Mouse (Mus musculus) liver, adult 2 months (tissue): ENCODE results near the gene Vmn1r56. TPM values are rescaled to one million over a fixed set of nuclear protein-coding genes. Genes with fewer than 3 reads are reported as not detected.
"Not testable (repeated sequence)": the region's sequence is repeated elsewhere in the genome, so short reads cannot be mapped to it uniquely, and the experiment has no call there.

Experiments used
- DNase-seq: peaks from one replicate; pipeline ENCODE4 v3.0.0-alpha.2; 2011; ENCODE audit warnings: low read depth, low spot score; ENCODE audit errors: extremely low read depth
- H3K27ac ChIP-seq: fragments of 200-500 bp; replicated peaks from 2 replicates; pipeline ENCODE4 v1.5.1; 2012; ENCODE audit warnings: low read depth, mild to moderate bottlenecking, control low read depth, inconsistent platforms, low read length; ENCODE audit not compliant: insufficient read depth
- H3K27me3 ChIP-seq: fragments of 200-500 bp; 2 replicates; pipeline ENCODE4 v1.6.1; 2012; ENCODE audit warnings: mild to moderate bottlenecking, moderate library complexity, low read length, inconsistent platforms; ENCODE audit not compliant: control insufficient read depth, insufficient read depth
- H3K36me3 ChIP-seq: fragments of 200-500 bp; 2 replicates; pipeline ENCODE4 v1.6.1; 2012; ENCODE audit warnings: low read length, inconsistent platforms; ENCODE audit not compliant: control insufficient read depth, insufficient read depth
- H3K4me1 ChIP-seq: fragments of 200-500 bp; 2 replicates; pipeline ENCODE4 v1.6.1; 2011; ENCODE audit warnings: low read length; ENCODE audit not compliant: control insufficient read depth, insufficient read depth
- H3K4me3 ChIP-seq: fragments of 200-500 bp; 2 replicates; pipeline ENCODE4 v1.5.1; 2011; ENCODE audit warnings: low read depth, mild to moderate bottlenecking, control low read depth, low read length, moderate library complexity; ENCODE audit not compliant: insufficient read depth
- H3K79me2 ChIP-seq: fragments of 200-500 bp; 2 replicates; pipeline ENCODE4 v1.6.1; 2012; ENCODE audit warnings: inconsistent platforms, mild to moderate bottlenecking, low read length, moderate library complexity; ENCODE audit not compliant: control insufficient read depth, insufficient read depth
- H3K9ac ChIP-seq: fragments of 200-500 bp; 2 replicates; pipeline ENCODE4 v1.6.1; 2012; ENCODE audit warnings: low read depth, mild to moderate bottlenecking, control low read depth, inconsistent platforms, low read length
- WGBS: fragments of 180-500 bp; shearing (Covaris S2); methylation state at CpG from one replicate; pipeline ENCODE4 v1.1.7; 2018; 5-methylcytosine and 5-hydroxymethylcytosine counted together
- polyA plus RNA-seq: library from polyadenylated mRNA; depleted of rRNA; stranded (reverse); fragments of >200 nt; gene quantifications from 2 replicates; pipeline ENCODE4 v1.2.3, GENCODE M21; 2012; rRNA removed
- total RNA-seq: library from RNA; depleted of rRNA; stranded (reverse); fragments of >200 nt; gene quantifications from 2 replicates; pipeline ENCODE4 v1.2.3, GENCODE M21; 2014; rRNA removed

Gene Vmn1r56
- total RNA-seq (not detected in 2 replicates), polyA plus RNA-seq (not detected in 2 replicates)

DNA sequence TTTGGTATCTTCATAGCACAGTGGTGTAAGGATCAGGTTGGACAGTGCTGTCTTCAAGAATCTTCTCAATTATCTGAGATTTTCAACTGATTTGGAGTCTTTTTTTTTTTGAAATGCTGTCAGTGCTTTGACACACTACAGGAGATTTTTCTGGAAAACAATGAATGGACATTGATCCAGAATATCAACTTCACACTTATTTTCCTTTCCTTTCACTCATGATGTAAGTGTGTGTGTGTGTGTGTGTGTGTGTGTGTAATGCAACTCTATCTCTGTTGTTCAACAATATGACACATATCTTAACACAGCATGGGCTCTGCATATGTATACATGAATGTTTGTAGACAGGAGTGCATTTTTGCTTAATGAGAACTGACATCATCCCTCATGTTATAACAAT lies at the start of gene Vmn1r56:
Gene Vmn1r56, minus strand, starts transcription at position 101 of the 400 bp plus-strand sequence.
- not testable (repeated sequence) for H3K4me3 ChIP-seq, H3K27me3 ChIP-seq, DNase-seq, H3K9ac ChIP-seq, H3K36me3 ChIP-seq, H3K79me2 ChIP-seq, H3K4me1 ChIP-seq, H3K27ac ChIP-seq

DNA sequence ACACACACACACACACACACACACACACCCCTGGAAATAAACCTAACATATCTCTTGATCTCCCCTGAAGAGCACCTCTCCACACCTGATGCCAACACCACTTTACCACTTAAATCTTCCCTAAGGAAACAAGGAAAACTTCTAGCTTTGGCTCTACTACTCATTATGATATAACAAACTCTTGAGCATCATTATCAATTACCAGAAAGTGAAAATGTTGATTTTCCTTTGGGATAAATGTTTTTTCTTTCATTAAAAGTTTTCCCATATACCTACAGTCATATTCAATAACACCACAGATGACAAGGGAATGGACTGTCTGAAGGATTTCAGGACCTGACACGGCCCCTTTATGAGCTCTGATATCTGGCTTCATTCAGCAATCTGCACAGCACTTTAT lies 21.6 kb upstream of the Vmn1r56 start, which contains the start of gene Vmn1r57:
Gene Vmn1r57, plus strand, starts transcription at position 301 of the 400 bp plus-strand sequence.
- not testable (repeated sequence) for H3K79me2 ChIP-seq, H3K4me3 ChIP-seq, H3K36me3 ChIP-seq, DNase-seq, H3K4me1 ChIP-seq, H3K27me3 ChIP-seq, H3K27ac ChIP-seq, H3K9ac ChIP-seq
- 56% methylated on average over 1 of the region's 1 CpGs for WGBS

GRCm38 (mm10) chr7:5149570-5149969 lies 47.0 kb downstream of the Vmn1r56 start, which contains the start of gene Vmn1r55:
Gene Vmn1r55, minus strand, starts transcription at chr7:5149670.
- H3K79me2 ChIP-seq, H3K36me3 ChIP-seq, H3K4me1 ChIP-seq, H3K27me3 ChIP-seq, H3K27ac ChIP-seq, H3K9ac ChIP-seq, H3K4me3 ChIP-seq, DNase-seq: not testable (repeated sequence)

Other genes starting within 250 kb of the Vmn1r56 start
- not detected in 2 replicates for gene Sbk2, start 232.3 kb downstream of the Vmn1r56 start, total RNA-seq
- gene Sbk2, start 232.3 kb downstream of the Vmn1r56 start, polyA plus RNA-seq, result 0.12 TPM in 1 of 2 replicates, not detected in the other
- not detected in 2 replicates for gene Sbk3, start 225.6 kb downstream of the Vmn1r56 start, total RNA-seq
- gene Sbk3, start 225.6 kb downstream of the Vmn1r56 start, polyA plus RNA-seq, result not detected in 2 replicates
- 1.2 TPM in 2 replicates for gene Zfp579, start 200.6 kb downstream of the Vmn1r56 start, total RNA-seq
- 10.8 and 13.0 TPM in 2 replicates for gene Zfp579, start 200.6 kb downstream of the Vmn1r56 start, polyA plus RNA-seq
- 6.7 and 10.7 TPM in 2 replicates for gene Zfp524, start 182.3 kb downstream of the Vmn1r56 start, total RNA-seq
- gene Zfp524, start 182.3 kb downstream of the Vmn1r56 start, polyA plus RNA-seq, result 38.3 and 41.1 TPM in 2 replicates
- 6.2 and 6.8 TPM in 2 replicates for gene Fiz1, start 182.1 kb downstream of the Vmn1r56 start, total RNA-seq
- 18.0 and 19.3 TPM in 2 replicates for gene Fiz1, start 182.1 kb downstream of the Vmn1r56 start, polyA plus RNA-seq
- gene Gm44973, start 181.3 kb downstream of the Vmn1r56 start, total RNA-seq, result 0.55 and 1.1 TPM in 2 replicates
- not detected in 2 replicates for gene Gm44973, start 181.3 kb downstream of the Vmn1r56 start, polyA plus RNA-seq
- gene Zfp865, start 176.4 kb downstream of the Vmn1r56 start, total RNA-seq, result 4.1 and 4.3 TPM in 2 replicates
- 11.2 and 14.6 TPM in 2 replicates for gene Zfp865, start 176.4 kb downstream of the Vmn1r56 start, polyA plus RNA-seq
- 0.20 and 0.28 TPM in 2 replicates for gene Ccdc106, start 176.2 kb downstream of the Vmn1r56 start, total RNA-seq
- 0.30 and 0.35 TPM in 2 replicates for gene Ccdc106, start 176.2 kb downstream of the Vmn1r56 start, polyA plus RNA-seq
- gene 4632433K11Rik, start 162.6 kb downstream of the Vmn1r56 start, total RNA-seq, result 0.28 TPM in 1 of 2 replicates, not detected in the other
- gene 4632433K11Rik, start 162.6 kb downstream of the Vmn1r56 start, polyA plus RNA-seq, result not detected in 2 replicates
- gene Zfp784, start 158.3 kb downstream of the Vmn1r56 start, total RNA-seq, result 2.4 and 2.8 TPM in 2 replicates
- 2.7 and 2.9 TPM in 2 replicates for gene Zfp784, start 158.3 kb downstream of the Vmn1r56 start, polyA plus RNA-seq
- gene Zfp580, start 145.2 kb downstream of the Vmn1r56 start, total RNA-seq, result 0.18 and 0.20 TPM in 2 replicates
- gene Zfp580, start 145.2 kb downstream of the Vmn1r56 start, polyA plus RNA-seq, result 1.9 and 2.2 TPM in 2 replicates
- 30.4 and 35.2 TPM in 2 replicates for gene U2af2, start 134.6 kb downstream of the Vmn1r56 start, total RNA-seq
- 70.6 and 90.4 TPM in 2 replicates for gene U2af2, start 134.6 kb downstream of the Vmn1r56 start, polyA plus RNA-seq
- gene Epn1, start 116.5 kb downstream of the Vmn1r56 start, total RNA-seq, result 54.2 and 81.8 TPM in 2 replicates
- 203 and 212 TPM in 2 replicates for gene Epn1, start 116.5 kb downstream of the Vmn1r56 start, polyA plus RNA-seq
- not detected in 2 replicates for gene Rfpl4, start 79.8 kb downstream of the Vmn1r56 start, total RNA-seq
- gene Rfpl4, start 79.8 kb downstream of the Vmn1r56 start, polyA plus RNA-seq, result not detected in 2 replicates
- gene Rasl2-9, start 70.8 kb downstream of the Vmn1r56 start, total RNA-seq, result 1.7 and 2.7 TPM in 2 replicates
- 0.45 TPM in 2 replicates for gene Rasl2-9, start 70.8 kb downstream of the Vmn1r56 start, polyA plus RNA-seq
- not detected in 2 replicates for gene Vmn1r55, start 47.1 kb downstream of the Vmn1r56 start, total RNA-seq
- gene Vmn1r55, start 47.1 kb downstream of the Vmn1r56 start, polyA plus RNA-seq, result not detected in 2 replicates
- gene Vmn1r57, start 21.7 kb upstream of the Vmn1r56 start, total RNA-seq, result not detected in 2 replicates
- not detected in 2 replicates for gene Vmn1r57, start 21.7 kb upstream of the Vmn1r56 start, polyA plus RNA-seq
- not detected in 2 replicates for gene Gm5065, start 153.8 kb upstream of the Vmn1r56 start, total RNA-seq
- not detected in 2 replicates for gene Gm5065, start 153.8 kb upstream of the Vmn1r56 start, polyA plus RNA-seq
- not detected in 2 replicates for gene Nlrp2, start 154.3 kb upstream of the Vmn1r56 start, total RNA-seq
- not detected in 2 replicates for gene Nlrp2, start 154.3 kb upstream of the Vmn1r56 start, polyA plus RNA-seq
- not detected in 2 replicates for gene Vmn1r58, start 216.6 kb upstream of the Vmn1r56 start, total RNA-seq
- not detected in 2 replicates for gene Vmn1r58, start 216.6 kb upstream of the Vmn1r56 start, polyA plus RNA-seq